ENCODE assay signal across 11 mouse cellular contexts in the genomic region with DNA sequence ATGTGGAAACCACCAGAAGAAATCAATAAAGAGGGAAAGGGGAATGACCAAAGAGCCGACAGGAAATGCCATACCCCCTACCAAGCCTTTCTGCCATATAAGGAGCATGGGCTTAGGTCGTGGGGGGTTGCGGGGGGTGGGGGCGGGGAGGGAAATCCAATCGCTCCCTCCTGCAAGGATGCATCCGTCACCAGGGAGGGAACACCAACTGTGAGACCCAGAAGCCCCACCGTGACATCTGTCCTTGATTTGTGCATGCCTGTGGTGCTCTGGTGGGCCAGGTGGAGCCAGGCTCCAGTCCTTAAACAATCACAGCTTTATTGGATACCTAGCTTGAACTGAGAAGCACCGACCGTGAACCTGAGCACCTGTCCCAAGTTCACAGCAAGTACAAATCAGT. TPM values are rescaled to one million over a fixed set of nuclear protein-coding genes. Genes with fewer than 3 reads are reported as not detected.
DNase-seq lines count a peak whose midpoint lies in the region; ATAC-seq lines count a peak whose summit lies in the region.
"Had no signal": no experiment of that assay in that cellular context is flagged by ENCODE, and none has a peak within 500 bp of the region (broad histone marks: within the 10 kb centered on the region; RNA-seq: fewer than 3 reads in every experiment).

No protein-coding gene starts in this region.

- WGBS in heart, embryonic 12.5 days = 14% methylated on average over 9 of the region's 9 CpGs
- WGBS in embryonic facial prominence, embryonic 13.5 days = 6% methylated on average over 9 of the region's 9 CpGs
- 19% methylated on average over 9 of the region's 9 CpGs for WGBS in liver, embryonic 11.5 days

- peaks cover 64% of the 10 kb centered on the region for H3K4me1 ChIP-seq in heart, embryonic 12.5 days (replicated peaks)
- peaks cover 80% of the 10 kb centered on the region for H3K4me1 ChIP-seq in embryonic facial prominence, embryonic 13.5 days
- H3K4me1 ChIP-seq in liver, embryonic 11.5 days (replicated peaks; ENCODE audit: control insufficient read depth, insufficient read depth, low read length) = peaks cover 27% of the 10 kb centered on the region

- H3K9me3 ChIP-seq in heart, embryonic 12.5 days (replicated peaks) = no peaks in the 10 kb centered on the region
- H3K9me3 ChIP-seq in embryonic facial prominence, embryonic 13.5 days = no peaks in the 10 kb centered on the region
- H3K9me3 ChIP-seq in liver, embryonic 11.5 days (ENCODE audit: control insufficient read depth, low read length) = no peaks in the 10 kb centered on the region

- H3K4me3 ChIP-seq in heart, embryonic 12.5 days = no peak overlapping the region
- H3K4me3 ChIP-seq in embryonic facial prominence, embryonic 13.5 days = no peak overlapping the region
- H3K4me3 ChIP-seq in liver, embryonic 11.5 days (ENCODE audit: low read depth, low read length) = no peak overlapping the region

- no peak for ATAC-seq in heart, embryonic 12.5 days (ENCODE audit: insufficient number of reproducible peaks, low FRiP score)
- ATAC-seq in embryonic facial prominence, embryonic 13.5 days (ENCODE audit: insufficient number of reproducible peaks, insufficient read depth, low FRiP score, low TSS enrichment, low read depth) = no peak
- no peak for ATAC-seq in liver, embryonic 11.5 days (replicated peaks; ENCODE audit: low FRiP score)
- ATAC-seq in CD4-positive, CD25-positive, alpha-beta regulatory T cell, adult 4 months = no peak

- H3K9ac ChIP-seq in heart, embryonic 12.5 days = no peak overlapping the region
- H3K9ac ChIP-seq in embryonic facial prominence, embryonic 13.5 days = no peak overlapping the region
- H3K9ac ChIP-seq in liver, embryonic 11.5 days (ENCODE audit: low read depth, low read length) = no peak overlapping the region

- no peaks in the 10 kb centered on the region for H3K36me3 ChIP-seq in heart, embryonic 12.5 days
- H3K36me3 ChIP-seq in embryonic facial prominence, embryonic 13.5 days = no peaks in the 10 kb centered on the region
- no peaks in the 10 kb centered on the region for H3K36me3 ChIP-seq in liver, embryonic 11.5 days (ENCODE audit: control insufficient read depth, insufficient read depth, low read length)

- H3K27ac ChIP-seq in heart, embryonic 12.5 days (ENCODE audit: poor library complexity, severe bottlenecking) = 0 out of 2 replicates have a peak overlapping the region, but pooled peaks have one; percentile 6
- peak overlapping the region; percentile 60; the same call in 1 of the 2 replicates for H3K27ac ChIP-seq in embryonic facial prominence, embryonic 13.5 days
- H3K27ac ChIP-seq in liver, embryonic 11.5 days (ENCODE audit: low read depth, low read length) = no peak overlapping the region

- DNase-seq in heart, adult 18-20 months = no peak
- DNase-seq in ES-CJ7 (ENCODE audit: low read depth, low spot score) = peak; percentile 44
- DNase-seq in liver, embryonic 11.5 days (ENCODE audit: low spot score) = no peak
- no peak for DNase-seq in adipocyte (ENCODE audit: low spot score)
- DNase-seq in urinary bladder, postnatal 10 days (ENCODE audit: low spot score) = no peak
- DNase-seq: left cerebral cortex, postnatal 4 days had no signal

- H3K4me2 ChIP-seq in heart, embryonic 12.5 days = peak overlapping the region; percentile 32; the same call in 1 of the 2 replicates
- peak overlapping the region; percentile 18 for H3K4me2 ChIP-seq in embryonic facial prominence, embryonic 13.5 days
- H3K4me2 ChIP-seq in liver, embryonic 11.5 days = peak overlapping the region; percentile 17; the same call in 1 of the 2 replicates

- no peaks in the 10 kb centered on the region for H3K27me3 ChIP-seq in heart, embryonic 12.5 days (replicated peaks)
- no peaks in the 10 kb centered on the region for H3K27me3 ChIP-seq in embryonic facial prominence, embryonic 13.5 days
- no peaks in the 10 kb centered on the region for H3K27me3 ChIP-seq in liver, embryonic 11.5 days (replicated peaks; ENCODE audit: control insufficient read depth, insufficient read depth, low read length)

RNA-seq across cellular contexts. Expression of a gene that starts 24.7 kb away (rescaled TPM):
- polyA plus RNA-seq in heart, embryonic 12.5 days (2016; fragmentation: Nextera tagmentation; extraction: Ambion mirVana) = 26.2 and 30.3 TPM in 2 replicates
- total RNA-seq in heart, adult 18-20 months (2021) = 10 to 100 TPM; 29.3 to 31.8 TPM
- polyA plus RNA-seq in embryonic facial prominence, embryonic 13.5 days (2015; fragmentation: Nextera tagmentation; extraction: Ambion mirVana) = 35.6 and 36.4 TPM in 2 replicates
- polyA plus RNA-seq in liver, embryonic 11.5 days (2014; fragmentation: Nextera tagmentation; extraction: Ambion mirVana) = 12.5 and 14.5 TPM in 2 replicates
- polyA plus RNA-seq in CD4-positive, CD25-positive, alpha-beta regulatory T cell, adult 4 months (2017; shearing (Covaris generic)) = under 1 TPM in 1 of 2 experiments, not detected in 1; 0.75 TPM
- total RNA-seq: common myeloid progenitor, adult 5-6 weeks; megakaryocyte, adult 5-6 weeks had no signal
